In genomic region chr6:113891225-113891967, GRCm38 (mm10) we compare ENCODE assay signal across 9 mouse cellular contexts.
A peak's percentile ranks its signal among the peaks of the same experiment; 100 is the strongest.
DNase-seq lines count a peak whose midpoint lies in the region; ATAC-seq lines count a peak whose summit lies in the region.
"Had no signal": no experiment of that assay in that cellular context is flagged by ENCODE, and none has a peak within 500 bp of the region (broad histone marks: within the 10 kb centered on the region; RNA-seq: fewer than 3 reads in every experiment).

No protein-coding gene starts in this region.

- no peak overlapping the region for H3K27ac ChIP-seq in kidney, embryonic 14.5 days (ENCODE audit: low read depth, low read length)
- peak overlapping the region; percentile 83 for H3K27ac ChIP-seq in forebrain, embryonic 15.5 days (replicated peaks)
- peak overlapping the region; percentile 89 for H3K27ac ChIP-seq in neural tube, embryonic 13.5 days (replicated peaks)

- H3K4me1 ChIP-seq in kidney, embryonic 14.5 days (ENCODE audit: control insufficient read depth, insufficient read depth, low read length) = no peaks in the 10 kb centered on the region
- peaks cover 38% of the 10 kb centered on the region for H3K4me1 ChIP-seq in forebrain, embryonic 15.5 days
- peaks cover 54% of the 10 kb centered on the region for H3K4me1 ChIP-seq in neural tube, embryonic 13.5 days (replicated peaks)
- H3K4me1 ChIP-seq: megakaryocyte, embryonic 14.5 days had no signal

- peak overlapping the region; percentile 20; the same call in 1 of the 2 replicates for H3K9ac ChIP-seq in kidney, embryonic 14.5 days (ENCODE audit: low read depth, low read length)
- peak overlapping the region; percentile 58 for H3K9ac ChIP-seq in forebrain, embryonic 15.5 days (replicated peaks)
- peak overlapping the region; percentile 90 for H3K9ac ChIP-seq in neural tube, embryonic 13.5 days

- no peaks in the 10 kb centered on the region for H3K36me3 ChIP-seq in kidney, embryonic 14.5 days (ENCODE audit: control insufficient read depth, insufficient read depth, low read length)
- H3K36me3 ChIP-seq in forebrain, embryonic 15.5 days = no peaks in the 10 kb centered on the region
- H3K36me3 ChIP-seq in neural tube, embryonic 13.5 days = no peaks in the 10 kb centered on the region

- H3K4me3 ChIP-seq in kidney, embryonic 14.5 days (ENCODE audit: low read length) = peak overlapping the region; percentile 39
- peak overlapping the region; percentile 50 for H3K4me3 ChIP-seq in forebrain, embryonic 15.5 days
- peak overlapping the region; percentile 68 for H3K4me3 ChIP-seq in neural tube, embryonic 13.5 days
- H3K4me3 ChIP-seq: megakaryocyte, embryonic 14.5 days had no signal

- H3K4me2 ChIP-seq in kidney, embryonic 14.5 days (replicated peaks; ENCODE audit: low read depth, low read length) = peak overlapping the region; percentile 65
- H3K4me2 ChIP-seq in forebrain, embryonic 15.5 days (replicated peaks) = peak overlapping the region; percentile 78
- H3K4me2 ChIP-seq in neural tube, embryonic 13.5 days = peak overlapping the region; percentile 84

- DNase-seq in kidney, adult 9 months = no peak
- peak; percentile 67 to 78 for DNase-seq in left cerebral cortex, postnatal 36 days (ENCODE audit: low spot score in 2 of 2)
- no peak for DNase-seq in urinary bladder, adult 18-20 months (ENCODE audit: low spot score in 2 of 2)
- no peak for DNase-seq in natural killer cell, adult 2 months (ENCODE audit: low spot score in 2 of 2)

- WGBS in kidney, embryonic 14.5 days = under 1% methylated on average over 42 of the region's 49 CpGs
- WGBS in forebrain, embryonic 15.5 days = under 1% methylated on average over 48 of the region's 49 CpGs
- WGBS in neural tube, embryonic 13.5 days = under 1% methylated on average over 41 of the region's 49 CpGs

- peaks cover 38% of the 10 kb centered on the region for H3K27me3 ChIP-seq in kidney, embryonic 14.5 days (ENCODE audit: control insufficient read depth, insufficient read depth, low read length)
- no peaks in the 10 kb centered on the region for H3K27me3 ChIP-seq in forebrain, embryonic 15.5 days
- peaks cover 15% of the 10 kb centered on the region for H3K27me3 ChIP-seq in neural tube, embryonic 13.5 days

- ATAC-seq in kidney, embryonic 14.5 days (ENCODE audit: low FRiP score, low TSS enrichment) = peak; percentile 59; the same call in 1 of the 2 replicates
- ATAC-seq in cerebellum, adult (ENCODE audit: insufficient number of reproducible peaks, low FRiP score, low TSS enrichment) = peak; percentile 41
- ATAC-seq in forebrain, embryonic 15.5 days (replicated peaks) = peak; percentile 89
- ATAC-seq in neural tube, embryonic 13.5 days (ENCODE audit: low read depth) = peak; percentile 80

- H3K9me3 ChIP-seq in kidney, embryonic 14.5 days (ENCODE audit: control insufficient read depth, low read length) = no peaks in the 10 kb centered on the region
- no peaks in the 10 kb centered on the region for H3K9me3 ChIP-seq in forebrain, embryonic 15.5 days
- no peaks in the 10 kb centered on the region for H3K9me3 ChIP-seq in neural tube, embryonic 13.5 days
- H3K9me3 ChIP-seq: megakaryocyte, embryonic 14.5 days had no signal

- intact Hi-C loops in left cerebral cortex, postnatal 36 days (cut with DNase I) = loop anchor here (5.0 kb wide), 1 partner anchor 151 kb away; the partner anchor contains the start of gene Atp2b2

Comparison
In these comparisons a context has a peak if more than half of its experiments do, and no peak if none do; other contexts are left out.
1. H3K9ac ChIP-seq: peak in every context shown above with its lines; median percentile 90 in neural tube, embryonic 13.5 days; 58 in forebrain, embryonic 15.5 days; 20 in kidney, embryonic 14.5 days.
2. DNase-seq: peak in left cerebral cortex, postnatal 36 days (2 of 2); none in kidney, adult 9 months (single experiment), urinary bladder, adult 18-20 months (0 of 2) and natural killer cell, adult 2 months (0 of 2).
3. Peak in every context shown above with its lines, with median percentiles within 50 percentile points of each other: ATAC-seq, H3K4me2 ChIP-seq and H3K4me3 ChIP-seq.